Mouse (Mus musculus) bone marrow, adult 2 months (tissue): Measurements from ENCODE around the gene Tmem256. TPM values are rescaled to one million over a fixed set of nuclear protein-coding genes. Genes with fewer than 3 reads are reported as not detected.
A peak's percentile ranks its signal among the peaks of the same experiment; 100 is the strongest.

Source experiments
- H3K27ac ChIP-seq: fragments of 200-500 bp; 2 replicates; pipeline ENCODE4 v1.5.1; 2012; ENCODE audit warnings: low read depth, mild to moderate bottlenecking, control low read depth, inconsistent platforms, low read length; ENCODE audit not compliant: control insufficient read depth, poor library complexity, insufficient read depth
- H3K4me1 ChIP-seq: fragments of 200-500 bp; 2 replicates; pipeline ENCODE4 v1.6.1; 2011; ENCODE audit warnings: low read length; ENCODE audit not compliant: control insufficient read depth, insufficient read depth
- H3K4me3 ChIP-seq: fragments of 200-500 bp; replicated peaks from 2 replicates; pipeline ENCODE3; 2011; ENCODE audit warnings: mild to moderate bottlenecking, low read depth, low read length, control low read depth; ENCODE audit not compliant: control insufficient read depth
- CTCF ChIP-seq: fragments of 200-500 bp; IDR thresholded peaks from 2 replicates; pipeline ENCODE4 v1.5.1; 2011; ENCODE audit warnings: low read length, control low read depth; ENCODE audit not compliant: control insufficient read depth, insufficient read depth
- POLR2A ChIP-seq: fragments of 200-500 bp; IDR thresholded peaks from 2 replicates; pipeline ENCODE4 v1.6.1; 2011; ENCODE audit warnings: low read depth, mild to moderate bottlenecking, control low read depth, low read length, borderline replicate concordance; ENCODE audit not compliant: control insufficient read depth
- WGBS: fragments of 180-500 bp; shearing (Covaris S2); methylation state at CpG from one replicate; pipeline ENCODE4 v1.1.7; 2018; 5-methylcytosine and 5-hydroxymethylcytosine counted together
- polyA plus RNA-seq: library from polyadenylated mRNA; stranded (reverse); fragments of >200 nt; gene quantifications from 2 replicates; pipeline ENCODE4 v1.2.4, GENCODE M21; 2011; ENCODE audit warnings: low replicate concordance; ENCODE audit not compliant: missing spikeins, insufficient read depth, insufficient read length

Gene Tmem256
- polyA plus RNA-seq, 1 experiment = 202 TPM

DNA sequence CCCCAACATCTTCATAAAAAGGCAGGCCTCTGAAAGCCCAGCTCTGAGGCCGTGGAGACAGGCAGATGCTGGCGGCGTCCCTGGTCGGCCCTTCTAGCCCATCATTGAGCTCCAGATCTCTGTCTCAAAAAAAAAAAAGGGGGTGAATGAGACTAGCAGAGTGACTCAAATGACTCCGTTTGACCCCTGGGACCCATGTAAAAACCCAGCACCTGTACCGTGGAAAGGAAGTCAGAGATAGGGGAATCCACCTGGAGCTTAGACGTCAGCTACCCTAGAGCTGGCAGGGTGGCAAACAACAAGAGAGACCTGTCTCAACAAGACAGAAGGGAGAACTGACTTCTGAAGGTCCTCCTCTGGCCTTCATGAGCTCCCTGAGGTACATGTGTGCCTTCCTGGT lies 33.5 kb downstream of the Tmem256 start:
- no peak overlapping the region for H3K4me3 ChIP-seq
- no peak overlapping the region for H3K27ac ChIP-seq
- TF ChIP-seq CTCF (no peak), POLR2A (no peak)
- no peaks in the 10 kb centered on the region for H3K4me1 ChIP-seq
- WGBS = 87% methylated on average over 7 of the region's 7 CpGs

DNA sequence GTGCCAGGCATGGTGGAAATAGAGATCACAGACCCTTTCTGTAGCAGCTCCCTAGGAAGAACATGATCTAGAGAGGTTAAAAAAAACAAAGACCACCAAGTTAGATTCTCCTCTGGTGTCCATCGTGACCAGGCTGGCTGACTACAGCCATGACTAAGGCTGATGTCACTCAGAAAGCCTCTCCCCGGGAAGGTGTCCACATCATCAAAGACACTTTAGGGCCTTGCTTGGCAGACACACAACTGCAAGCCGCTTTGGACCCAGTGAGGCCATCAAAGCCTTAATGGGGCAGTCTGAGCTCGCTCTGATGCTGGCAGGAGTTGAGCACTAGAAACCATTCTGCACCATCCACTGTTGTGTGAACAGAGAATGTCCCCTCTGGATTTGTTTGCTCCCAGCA lies 34.1 kb downstream of the Tmem256 start:
- no peak for TF ChIP-seq POLR2A
- 84% methylated on average over 4 of the region's 4 CpGs for WGBS
- Histone ChIP-seq H3K4me3 (no peak overlapping the region), H3K4me1 (no peaks in the 10 kb centered on the region), H3K27ac (no peak overlapping the region)

DNA sequence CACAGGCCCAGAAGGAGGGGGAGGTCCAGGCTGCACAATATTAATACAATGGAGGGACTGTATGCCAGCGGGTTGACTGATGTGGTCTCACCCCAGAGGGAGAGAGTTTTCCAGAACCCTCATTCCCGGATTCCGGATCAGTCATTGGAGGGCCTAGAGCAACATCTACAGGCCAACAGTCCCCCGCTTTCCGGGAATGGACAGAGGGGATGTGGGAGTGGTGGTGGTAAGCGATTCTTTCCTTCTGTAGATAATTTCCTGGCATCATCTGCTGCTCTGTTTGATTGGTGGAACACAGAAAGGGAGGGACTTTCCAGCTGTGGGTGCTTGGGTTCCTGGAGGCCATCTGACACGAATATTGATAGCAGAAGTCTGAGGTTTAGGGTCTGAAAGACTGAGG lies 37.9 kb downstream of the Tmem256 start:
- WGBS = 31% methylated on average over 7 of the region's 7 CpGs
- Histone ChIP-seq H3K27ac (no peak overlapping the region), H3K4me1 (peaks cover 2% of the 10 kb centered on the region; the same call in 1 of the 2 replicates), H3K4me3 (no peak overlapping the region)
- TF ChIP-seq CTCF = no peak
- TF ChIP-seq POLR2A = no peak

DNA sequence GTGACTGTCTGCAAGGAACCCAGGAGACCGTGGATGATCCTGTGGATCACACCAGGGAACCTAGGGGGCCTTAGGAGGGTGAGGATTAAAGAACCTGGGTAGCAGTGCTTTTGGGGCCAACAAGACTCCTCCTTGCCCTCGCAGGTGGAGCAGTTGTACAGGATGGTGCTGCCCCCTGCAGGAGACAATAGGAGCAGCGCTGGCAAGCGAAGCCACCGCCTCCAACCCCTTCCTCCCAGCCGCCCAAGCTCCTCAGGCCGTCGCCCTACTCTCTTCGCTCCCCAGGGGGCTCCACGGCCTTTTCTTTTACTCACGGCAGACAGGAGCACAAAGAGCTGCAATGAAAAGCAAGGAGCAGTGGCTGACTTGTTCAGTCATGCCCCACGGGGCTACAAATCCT lies 38.6 kb downstream of the Tmem256 start:
- Histone ChIP-seq H3K4me3 (no peak overlapping the region), H3K4me1 (peaks cover 3% of the 10 kb centered on the region), H3K27ac (no peak overlapping the region)
- TF ChIP-seq CTCF (peak; percentile 93), POLR2A (no peak)
- WGBS = 3% methylated on average over 12 of the region's 12 CpGs

DNA sequence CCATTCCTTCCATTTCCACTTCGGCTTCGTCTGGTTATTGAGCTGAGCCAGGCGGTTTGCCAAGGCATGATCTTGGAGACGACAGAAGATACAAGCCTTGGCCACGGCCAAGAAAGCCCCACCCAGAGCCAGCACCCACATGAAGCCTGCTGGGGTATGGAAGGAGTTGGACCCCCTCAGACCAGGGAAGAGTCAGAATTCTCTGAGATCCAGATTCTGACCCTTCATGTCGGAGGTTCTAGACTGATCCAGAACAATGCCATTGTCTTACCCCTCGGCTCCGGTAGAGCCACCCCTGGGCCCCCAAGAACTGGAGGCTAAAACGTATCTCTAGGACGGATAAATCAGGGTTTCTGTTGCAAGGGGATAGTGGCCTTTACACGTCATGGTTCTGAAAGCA lies 39.6 kb downstream of the Tmem256 start, which contains the start of gene Tmem95:
Tmem95 (minus strand) TSS at position 141 of the 400 bp plus-strand sequence.
- peaks cover 4% of the 10 kb centered on the region for H3K4me1 ChIP-seq
- TF ChIP-seq POLR2A (no peak), CTCF (no peak)
- no peak within 1 kb of the TSS for H3K4me3 ChIP-seq
- WGBS = 77% methylated on average over 11 of the region's 11 CpGs
- no peak within 1 kb of the TSS for H3K27ac ChIP-seq

DNA sequence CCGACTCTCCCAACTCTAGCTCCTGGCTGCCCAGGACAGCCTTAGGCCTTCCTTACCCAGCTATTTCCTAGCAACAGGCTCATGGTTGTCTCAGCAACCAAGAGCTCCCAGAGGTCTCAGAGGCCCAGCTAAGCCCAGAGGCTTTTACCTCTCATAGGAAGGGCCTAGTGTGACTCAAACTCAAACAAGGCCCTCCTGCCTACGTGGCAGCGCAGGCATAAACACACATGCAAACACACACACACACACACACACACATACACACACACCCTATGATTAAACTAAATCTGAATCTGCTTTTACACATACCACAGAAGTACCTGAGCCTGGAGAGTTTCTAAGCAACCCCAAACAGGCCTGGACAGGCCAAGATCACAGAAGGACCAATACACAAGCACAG lies 40.1 kb downstream of the Tmem256 start:
- no peak for TF ChIP-seq POLR2A
- no peak for TF ChIP-seq CTCF
- 81% methylated on average over 3 of the region's 3 CpGs for WGBS
- Histone ChIP-seq H3K4me3 (no peak overlapping the region), H3K4me1 (peaks cover 4% of the 10 kb centered on the region), H3K27ac (no peak overlapping the region)

DNA sequence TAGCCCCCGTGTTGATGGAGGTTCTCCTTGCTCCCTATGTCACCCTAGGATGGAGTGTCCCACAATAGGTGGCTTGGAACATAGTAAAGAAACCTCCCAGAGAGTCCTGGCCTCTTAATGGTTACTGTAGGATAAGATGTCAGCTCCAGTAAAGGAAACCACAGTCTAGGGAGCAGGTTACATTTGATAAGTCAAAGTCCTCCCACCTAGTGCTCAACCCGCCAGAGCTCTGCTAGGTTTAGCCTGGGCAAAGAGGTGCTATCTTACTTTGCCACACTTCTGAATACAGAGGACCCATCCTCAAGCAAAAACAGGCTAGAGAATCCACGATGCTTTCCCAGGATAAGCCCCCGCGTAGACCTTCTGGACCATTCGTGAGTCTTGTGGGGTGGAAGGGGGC lies 40.6 kb downstream of the Tmem256 start:
- Histone ChIP-seq H3K27ac (no peak overlapping the region), H3K4me3 (no peak overlapping the region), H3K4me1 (peaks cover 4% of the 10 kb centered on the region)
- 66% methylated on average over 6 of the region's 6 CpGs for WGBS
- no peak for TF ChIP-seq POLR2A

DNA sequence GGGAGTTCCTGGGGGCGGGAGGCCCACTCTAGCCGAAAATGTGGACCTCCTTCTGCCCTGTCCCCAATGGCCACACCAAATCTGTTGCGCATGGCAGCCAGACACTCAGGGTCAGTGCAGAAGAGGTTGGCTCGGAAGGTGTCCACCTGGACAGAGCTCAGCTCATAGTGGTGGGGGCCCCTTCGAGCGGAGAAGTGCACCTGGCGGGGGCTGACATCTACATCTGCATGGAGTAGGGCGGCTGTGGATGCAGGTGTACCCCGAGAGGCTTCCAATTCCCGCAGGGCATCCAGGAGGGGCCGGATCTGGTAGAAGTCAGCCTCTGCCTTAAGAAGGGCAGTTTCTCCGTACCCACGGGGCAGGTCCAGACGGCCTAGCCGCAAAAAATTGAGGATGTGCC lies 41.4 kb downstream of the Tmem256 start:
- TF ChIP-seq CTCF (no peak), POLR2A (no peak)
- no peak overlapping the region for H3K4me3 ChIP-seq
- 93% methylated on average over 15 of the region's 15 CpGs for WGBS
- peaks cover 4% of the 10 kb centered on the region for H3K4me1 ChIP-seq
- H3K27ac ChIP-seq = no peak overlapping the region

DNA sequence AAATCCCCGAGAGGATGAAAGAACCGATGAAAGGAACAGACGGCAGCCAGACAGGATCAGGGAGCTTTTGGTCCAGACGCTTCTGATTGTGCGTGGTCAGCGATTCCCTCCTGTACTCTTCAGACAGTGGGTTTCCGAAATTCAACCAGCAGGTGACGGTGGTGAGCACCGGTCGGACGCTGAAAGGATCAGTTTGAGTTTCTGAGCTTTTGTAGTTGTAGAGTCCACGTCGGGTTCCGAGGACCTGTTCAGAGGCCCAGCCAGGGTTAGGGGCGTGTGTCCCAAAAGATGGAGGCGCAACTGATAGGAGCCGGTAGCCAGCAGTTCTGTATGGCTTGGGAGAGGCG lies 42.2 kb downstream of the Tmem256 start:
- TF ChIP-seq POLR2A (no peak), CTCF (peak; percentile 85)
- Histone ChIP-seq H3K4me3 (peak overlapping the region; percentile 69), H3K4me1 (peaks cover 4% of the 10 kb centered on the region), H3K27ac (peak overlapping the region; percentile 93)
- 2% methylated on average over 18 of the region's 18 CpGs for WGBS
